Mouse (Mus musculus): ENCODE data around the gene Actg2. TPM values are rescaled to one million over a fixed set of nuclear protein-coding genes. Genes with fewer than 3 reads are reported as not detected.

Actg2 gene
- polyA plus RNA-seq, 1 experiment from 2014 or later, result 2.2 TPM

- ATAC-seq (ENCODE audit: low FRiP score) (peak; percentile 100), DNase-seq (ENCODE audit: low spot score) (peak; percentile 97)
- peaks cover 2% of the 10 kb centered on the region; the same call in 1 of the 2 replicates for H3K4me1 ChIP-seq (replicated peaks; ENCODE audit: control insufficient read depth, insufficient read depth, low read length)
- peak within 1 kb of the TSS; percentile 83 for H3K4me3 ChIP-seq (ENCODE audit: low read depth, low read length)
- H3K4me2 ChIP-seq (replicated peaks; ENCODE audit: low read depth, low read length), result peak within 1 kb of the TSS; percentile 75
- peak within 1 kb of the TSS; percentile 82 for H3K9ac ChIP-seq (ENCODE audit: low read depth, low read length)
- no peaks in the 10 kb centered on the region for H3K9me3 ChIP-seq (ENCODE audit: control insufficient read depth, low read length)
- peak within 1 kb of the TSS; percentile 90 for H3K27ac ChIP-seq (ENCODE audit: low read depth, low read length)
- no peaks in the 10 kb centered on the region for H3K36me3 ChIP-seq (ENCODE audit: control insufficient read depth, insufficient read depth, low read length)
- no peaks in the 10 kb centered on the region for H3K27me3 ChIP-seq (ENCODE audit: control insufficient read depth, insufficient read depth, low read length)
- under 1% methylated on average over 54 of the region's 54 CpGs for WGBS
Observed at GRCm38 (mm10) chr6:83506258-83507167, 29.6 kb downstream of the Actg2 start, which contains the start of gene Dguok. TSS of gene Dguok (minus strand) at chr6:83506969.

- Histone ChIP-seq H3K27ac (ENCODE audit: low read depth, low read length) (no peak overlapping the region), H3K4me3 (ENCODE audit: low read depth, low read length) (no peak overlapping the region), H3K27me3 (ENCODE audit: control insufficient read depth, insufficient read depth, low read length) (no peaks in the 10 kb centered on the region), H3K36me3 (ENCODE audit: control insufficient read depth, insufficient read depth, low read length) (no peaks in the 10 kb centered on the region), H3K9ac (ENCODE audit: low read depth, low read length) (no peak overlapping the region), H3K9me3 (ENCODE audit: control insufficient read depth, low read length) (no peaks in the 10 kb centered on the region), H3K4me2 (replicated peaks; ENCODE audit: low read depth, low read length) (peak overlapping the region; percentile 75; the same call in 1 of the 2 replicates), H3K4me1 (replicated peaks; ENCODE audit: control insufficient read depth, insufficient read depth, low read length) (peaks cover 2% of the 10 kb centered on the region; the same call in 1 of the 2 replicates)
- no peak for DNase-seq (ENCODE audit: low spot score)
- ATAC-seq (ENCODE audit: low FRiP score), result no peak
- 95% methylated on average over 4 of the region's 4 CpGs for WGBS
Observed at GRCm38 (mm10) chr6:83505554-83505953, 30.5 kb downstream of the Actg2 start.

- no peak for ATAC-seq (ENCODE audit: low FRiP score)
- Histone ChIP-seq H3K4me2 (replicated peaks; ENCODE audit: low read depth, low read length) (no peak overlapping the region), H3K27ac (ENCODE audit: low read depth, low read length) (no peak overlapping the region), H3K4me3 (ENCODE audit: low read depth, low read length) (no peak overlapping the region), H3K36me3 (ENCODE audit: control insufficient read depth, insufficient read depth, low read length) (no peaks in the 10 kb centered on the region), H3K9me3 (ENCODE audit: control insufficient read depth, low read length) (no peaks in the 10 kb centered on the region), H3K9ac (ENCODE audit: low read depth, low read length) (no peak overlapping the region), H3K4me1 (replicated peaks; ENCODE audit: control insufficient read depth, insufficient read depth, low read length) (peaks cover 2% of the 10 kb centered on the region; the same call in 1 of the 2 replicates), H3K27me3 (ENCODE audit: control insufficient read depth, insufficient read depth, low read length) (no peaks in the 10 kb centered on the region)
- 95% methylated on average over 3 of the region's 3 CpGs for WGBS
- no peak for DNase-seq (ENCODE audit: low spot score)
Observed at GRCm38 (mm10) chr6:83503361-83503760, 32.7 kb downstream of the Actg2 start.

GRCm38 (mm10) chr6:83502656-83503055, 33.4 kb downstream of the Actg2 start:
- Histone ChIP-seq H3K27ac (ENCODE audit: low read depth, low read length) (no peak overlapping the region), H3K36me3 (ENCODE audit: control insufficient read depth, insufficient read depth, low read length) (no peaks in the 10 kb centered on the region), H3K4me2 (replicated peaks; ENCODE audit: low read depth, low read length) (no peak overlapping the region), H3K4me3 (ENCODE audit: low read depth, low read length) (no peak overlapping the region), H3K27me3 (ENCODE audit: control insufficient read depth, insufficient read depth, low read length) (no peaks in the 10 kb centered on the region), H3K9ac (ENCODE audit: low read depth, low read length) (no peak overlapping the region), H3K4me1 (replicated peaks; ENCODE audit: control insufficient read depth, insufficient read depth, low read length) (peaks cover 2% of the 10 kb centered on the region; the same call in 1 of the 2 replicates), H3K9me3 (ENCODE audit: control insufficient read depth, low read length) (no peaks in the 10 kb centered on the region)
- DNase-seq (ENCODE audit: low spot score) (no peak), ATAC-seq (ENCODE audit: low FRiP score) (no peak)
- 83% methylated on average over 3 of the region's 3 CpGs for WGBS

GRCm38 (mm10) chr6:83501524-83502310, 34.3 kb downstream of the Actg2 start:
- WGBS, result 69% methylated on average over 9 of the region's 9 CpGs
- Histone ChIP-seq H3K36me3 (ENCODE audit: control insufficient read depth, insufficient read depth, low read length) (no peaks in the 10 kb centered on the region), H3K4me3 (ENCODE audit: low read depth, low read length) (no peak overlapping the region), H3K27me3 (ENCODE audit: control insufficient read depth, insufficient read depth, low read length) (no peaks in the 10 kb centered on the region), H3K27ac (ENCODE audit: low read depth, low read length) (no peak overlapping the region), H3K9me3 (ENCODE audit: control insufficient read depth, low read length) (no peaks in the 10 kb centered on the region), H3K4me1 (replicated peaks; ENCODE audit: control insufficient read depth, insufficient read depth, low read length) (peaks cover 2% of the 10 kb centered on the region; the same call in 1 of the 2 replicates), H3K9ac (ENCODE audit: low read depth, low read length) (no peak overlapping the region), H3K4me2 (replicated peaks; ENCODE audit: low read depth, low read length) (no peak overlapping the region)
- DNase-seq (ENCODE audit: low spot score) (no peak), ATAC-seq (ENCODE audit: low FRiP score) (no peak)

GRCm38 (mm10) chr6:83500462-83500861, 35.6 kb downstream of the Actg2 start:
- no peak overlapping the region for H3K4me3 ChIP-seq (ENCODE audit: low read depth, low read length)
- H3K27me3 ChIP-seq (ENCODE audit: control insufficient read depth, insufficient read depth, low read length), result no peaks in the 10 kb centered on the region
- no peak overlapping the region for H3K27ac ChIP-seq (ENCODE audit: low read depth, low read length)
- ATAC-seq (ENCODE audit: low FRiP score) (no peak), DNase-seq (ENCODE audit: low spot score) (no peak)
- H3K4me1 ChIP-seq (replicated peaks; ENCODE audit: control insufficient read depth, insufficient read depth, low read length), result peaks cover 2% of the 10 kb centered on the region; the same call in 1 of the 2 replicates
- H3K36me3 ChIP-seq (ENCODE audit: control insufficient read depth, insufficient read depth, low read length), result no peaks in the 10 kb centered on the region
- H3K4me2 ChIP-seq (replicated peaks; ENCODE audit: low read depth, low read length), result no peak overlapping the region
- H3K9ac ChIP-seq (ENCODE audit: low read depth, low read length), result no peak overlapping the region
- H3K9me3 ChIP-seq (ENCODE audit: control insufficient read depth, low read length), result no peaks in the 10 kb centered on the region
- WGBS, result 67% methylated on average over 3 of the region's 3 CpGs

- Histone ChIP-seq H3K4me2 (replicated peaks; ENCODE audit: low read depth, low read length) (no peak overlapping the region), H3K9ac (ENCODE audit: low read depth, low read length) (no peak overlapping the region), H3K4me1 (replicated peaks; ENCODE audit: control insufficient read depth, insufficient read depth, low read length) (no peaks in the 10 kb centered on the region), H3K4me3 (ENCODE audit: low read depth, low read length) (no peak overlapping the region), H3K27ac (ENCODE audit: low read depth, low read length) (no peak overlapping the region), H3K27me3 (ENCODE audit: control insufficient read depth, insufficient read depth, low read length) (no peaks in the 10 kb centered on the region), H3K36me3 (ENCODE audit: control insufficient read depth, insufficient read depth, low read length) (no peaks in the 10 kb centered on the region), H3K9me3 (ENCODE audit: control insufficient read depth, low read length) (no peaks in the 10 kb centered on the region)
- DNase-seq (ENCODE audit: low spot score), result no peak
- 95% methylated on average over 10 of the region's 10 CpGs for WGBS
- no peak for ATAC-seq (ENCODE audit: low FRiP score)
Observed at GRCm38 (mm10) chr6:83499078-83499477, 37.0 kb downstream of the Actg2 start.

- no peak overlapping the region for H3K4me3 ChIP-seq (ENCODE audit: low read depth, low read length)
- H3K4me1 ChIP-seq (replicated peaks; ENCODE audit: control insufficient read depth, insufficient read depth, low read length), result no peaks in the 10 kb centered on the region
- no peaks in the 10 kb centered on the region for H3K27me3 ChIP-seq (ENCODE audit: control insufficient read depth, insufficient read depth, low read length)
- no peaks in the 10 kb centered on the region for H3K9me3 ChIP-seq (ENCODE audit: control insufficient read depth, low read length)
- ATAC-seq (ENCODE audit: low FRiP score) (no peak), DNase-seq (ENCODE audit: low spot score) (no peak)
- H3K27ac ChIP-seq (ENCODE audit: low read depth, low read length), result no peak overlapping the region
- no peak overlapping the region for H3K9ac ChIP-seq (ENCODE audit: low read depth, low read length)
- no peaks in the 10 kb centered on the region for H3K36me3 ChIP-seq (ENCODE audit: control insufficient read depth, insufficient read depth, low read length)
- 92% methylated on average over 21 of the region's 22 CpGs for WGBS
- no peak overlapping the region for H3K4me2 ChIP-seq (replicated peaks; ENCODE audit: low read depth, low read length)
Observed at GRCm38 (mm10) chr6:83496753-83497710, 39.0 kb downstream of the Actg2 start.

All from hindbrain, embryonic 11.5 days (tissue).